Mouse (Mus musculus) thymus, adult 2 months (tissue): ENCODE data around the gene Gm49395. TPM values are rescaled to one million over a fixed set of nuclear protein-coding genes. Genes with fewer than 3 reads are reported as not detected.

Experiments used
- DNase-seq: peaks from one replicate; pipeline ENCODE4 v3.0.0; 2021
- H3K27ac ChIP-seq: fragments of 200-500 bp; 2 replicates; pipeline ENCODE4 v1.5.1; 2012; ENCODE audit warnings: low read length, control low read depth; ENCODE audit not compliant: control insufficient read depth, insufficient read depth
- H3K27me3 ChIP-seq: fragments of 200-500 bp; 2 replicates; pipeline ENCODE4 v1.6.1; 2012; ENCODE audit warnings: mild to moderate bottlenecking, low read length, moderate library complexity, mixed read lengths; ENCODE audit not compliant: control insufficient read depth, insufficient read depth
- H3K36me3 ChIP-seq: fragments of 200-500 bp; 2 replicates; pipeline ENCODE4 v1.6.1; 2012; ENCODE audit warnings: mild to moderate bottlenecking, low read length, moderate library complexity; ENCODE audit not compliant: control insufficient read depth, insufficient read depth
- H3K4me1 ChIP-seq: fragments of 200-500 bp; replicated peaks from 2 replicates; pipeline ENCODE4 v1.6.1; 2012; ENCODE audit warnings: low read length; ENCODE audit not compliant: control insufficient read depth, insufficient read depth
- H3K4me3 ChIP-seq: fragments of 200-500 bp; 2 replicates; pipeline ENCODE4 v1.5.1; 2012; ENCODE audit warnings: mild to moderate bottlenecking, low read length, control low read depth, moderate library complexity; ENCODE audit not compliant: control insufficient read depth, insufficient read depth
- CTCF ChIP-seq: fragments of 200-500 bp; IDR thresholded peaks from 2 replicates; pipeline ENCODE4 v1.5.1; 2012; ENCODE audit warnings: mild to moderate bottlenecking, control low read depth, low read length, moderate library complexity, borderline replicate concordance; ENCODE audit not compliant: control insufficient read depth, poor library complexity, insufficient read depth; ENCODE audit errors: extremely low read depth
- POLR2A ChIP-seq: fragments of 200-500 bp; IDR thresholded peaks from 2 replicates; pipeline ENCODE4 v1.6.1; 2012; ENCODE audit warnings: mild to moderate bottlenecking, low read length, control low read depth, moderate library complexity; ENCODE audit not compliant: control insufficient read depth, poor library complexity, insufficient read depth; ENCODE audit errors: extremely low read depth
- WGBS: fragments of 180-500 bp; shearing (Covaris S2); methylation state at CpG from one replicate; pipeline ENCODE4 v1.1.7; 2018; 5-methylcytosine and 5-hydroxymethylcytosine counted together
- polyA plus RNA-seq: library from polyadenylated mRNA; depleted of rRNA; stranded (reverse); fragments of >200 nt; gene quantifications from 2 replicates; pipeline ENCODE4 v1.2.3, GENCODE M21; 2012

The Gm49395 gene
- polyA plus RNA-seq, 1 experiment: 1.5 TPM

DNA sequence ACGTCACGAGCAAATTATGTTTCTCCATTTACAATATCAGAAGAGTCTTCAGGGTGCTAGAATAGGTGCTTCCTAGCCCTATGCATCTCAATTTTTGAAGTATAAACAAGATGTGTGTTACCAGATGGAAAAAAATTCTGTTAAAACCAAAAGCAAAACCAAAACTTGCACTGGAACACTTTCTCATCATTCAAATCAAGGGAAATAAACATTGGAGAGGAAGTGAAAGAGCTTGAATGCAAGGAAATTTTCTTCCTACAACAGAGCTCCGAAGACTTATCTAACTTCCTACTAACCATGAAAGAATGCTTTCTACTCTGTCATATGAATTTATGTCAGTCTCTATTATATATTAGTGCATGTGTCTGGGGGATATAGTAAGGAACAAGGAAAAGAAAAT, 35.0 kb upstream of the Gm49395 start:
- no peak for DNase-seq
- Histone ChIP-seq H3K27me3 (no peaks in the 10 kb centered on the region), H3K4me1 (no peaks in the 10 kb centered on the region), H3K27ac (no peak overlapping the region), H3K4me3 (no peak overlapping the region), H3K36me3 (no peaks in the 10 kb centered on the region)
- 68% methylated on average over 3 of the region's 3 CpGs for WGBS
- no peak for TF ChIP-seq POLR2A
- TF ChIP-seq CTCF: no peak

DNA sequence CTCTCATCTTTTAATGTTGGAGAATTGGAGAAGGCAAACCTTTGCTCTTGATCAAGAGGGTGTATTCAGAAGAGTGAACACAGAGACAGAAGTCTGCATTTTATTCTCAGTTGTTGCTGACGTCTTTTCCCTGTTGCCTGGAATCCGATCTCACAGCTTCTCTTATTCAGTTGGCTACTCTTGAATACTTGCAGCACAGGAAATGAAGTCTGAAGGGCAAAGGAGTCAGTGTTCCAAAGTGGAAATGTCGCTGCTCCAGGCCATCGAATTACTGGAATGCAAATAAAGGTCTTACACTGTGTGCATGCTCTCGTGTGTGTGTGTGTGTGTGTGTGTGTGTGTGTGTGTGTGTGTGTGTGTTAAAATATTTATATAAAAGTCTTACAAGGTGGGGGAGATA, 30.7 kb upstream of the Gm49395 start:
- Histone ChIP-seq H3K4me1 (no peaks in the 10 kb centered on the region), H3K27me3 (no peaks in the 10 kb centered on the region), H3K27ac (no peak overlapping the region), H3K4me3 (no peak overlapping the region), H3K36me3 (no peaks in the 10 kb centered on the region)
- TF ChIP-seq CTCF: no peak
- no peak for TF ChIP-seq POLR2A
- no peak for DNase-seq
- WGBS: 82% methylated on average over 5 of the region's 5 CpGs

DNA sequence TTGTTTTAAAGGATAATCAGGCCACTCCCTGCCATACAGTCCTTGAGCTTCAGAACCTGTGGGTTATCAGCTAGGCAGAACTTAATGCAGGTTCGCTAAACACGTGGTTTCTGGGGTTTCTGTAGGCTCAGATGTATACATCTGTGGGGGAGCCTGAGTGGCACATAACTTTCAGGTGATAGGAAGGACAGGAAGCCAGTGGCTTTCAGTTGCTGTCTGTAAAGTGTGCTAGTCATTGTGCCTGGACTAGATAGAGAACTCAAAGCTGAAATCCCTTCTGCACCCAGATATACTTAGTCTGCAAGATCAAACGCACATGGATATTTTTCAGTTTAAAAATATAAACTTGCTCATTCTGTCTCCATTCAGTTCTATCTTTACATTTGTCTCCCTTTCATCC, 29.7 kb upstream of the Gm49395 start:
- DNase-seq: no peak
- no peak overlapping the region for H3K4me3 ChIP-seq
- no peaks in the 10 kb centered on the region for H3K4me1 ChIP-seq
- TF ChIP-seq POLR2A (no peak), CTCF (no peak)
- no peaks in the 10 kb centered on the region for H3K36me3 ChIP-seq
- 5% methylated on average over 3 of the region's 3 CpGs for WGBS
- H3K27ac ChIP-seq: no peak overlapping the region
- no peaks in the 10 kb centered on the region for H3K27me3 ChIP-seq

GRCm38 (mm10) chr13:115130035-115130434, 28.3 kb upstream of the Gm49395 start:
- no peaks in the 10 kb centered on the region for H3K27me3 ChIP-seq
- no peaks in the 10 kb centered on the region for H3K4me1 ChIP-seq
- no peak for DNase-seq
- H3K27ac ChIP-seq: no peak overlapping the region
- H3K36me3 ChIP-seq: no peaks in the 10 kb centered on the region
- no peak overlapping the region for H3K4me3 ChIP-seq
- TF ChIP-seq CTCF (no peak), POLR2A (no peak)
- 41% methylated on average over 2 of the region's 2 CpGs for WGBS

DNA sequence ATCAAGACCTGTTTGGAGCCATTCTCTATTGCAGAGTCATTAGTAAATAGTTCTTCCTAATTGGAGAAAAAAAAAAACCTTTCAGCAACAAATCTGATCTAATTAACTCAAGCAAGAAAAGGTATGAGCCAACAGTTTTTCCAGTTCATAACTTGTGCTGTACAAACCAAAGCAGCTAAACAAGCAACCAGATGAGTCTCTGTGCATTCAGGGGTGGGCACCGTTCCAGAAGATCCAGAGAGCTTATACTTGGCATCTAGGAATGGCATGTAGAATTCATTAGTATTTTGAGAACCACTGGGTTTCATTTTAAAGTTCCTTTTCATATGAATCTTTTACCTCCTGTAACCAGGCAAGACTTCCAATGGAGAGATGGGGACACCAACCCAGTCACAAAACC, 26.1 kb upstream of the Gm49395 start:
- Histone ChIP-seq H3K27ac (no peak overlapping the region), H3K4me1 (no peaks in the 10 kb centered on the region), H3K27me3 (no peaks in the 10 kb centered on the region), H3K4me3 (no peak overlapping the region), H3K36me3 (no peaks in the 10 kb centered on the region)
- no peak for DNase-seq
- 98% methylated on average over 1 of the region's 1 CpGs for WGBS
- no peak for TF ChIP-seq POLR2A
- no peak for TF ChIP-seq CTCF

GRCm38 (mm10) chr13:115126534-115126933, 24.8 kb upstream of the Gm49395 start:
- no peak for TF ChIP-seq POLR2A
- no peaks in the 10 kb centered on the region for H3K4me1 ChIP-seq
- no peaks in the 10 kb centered on the region for H3K36me3 ChIP-seq
- no peaks in the 10 kb centered on the region for H3K27me3 ChIP-seq
- H3K27ac ChIP-seq: no peak overlapping the region
- H3K4me3 ChIP-seq: no peak overlapping the region
- no peak for DNase-seq
- WGBS: 97% methylated on average over 2 of the region's 2 CpGs

DNA sequence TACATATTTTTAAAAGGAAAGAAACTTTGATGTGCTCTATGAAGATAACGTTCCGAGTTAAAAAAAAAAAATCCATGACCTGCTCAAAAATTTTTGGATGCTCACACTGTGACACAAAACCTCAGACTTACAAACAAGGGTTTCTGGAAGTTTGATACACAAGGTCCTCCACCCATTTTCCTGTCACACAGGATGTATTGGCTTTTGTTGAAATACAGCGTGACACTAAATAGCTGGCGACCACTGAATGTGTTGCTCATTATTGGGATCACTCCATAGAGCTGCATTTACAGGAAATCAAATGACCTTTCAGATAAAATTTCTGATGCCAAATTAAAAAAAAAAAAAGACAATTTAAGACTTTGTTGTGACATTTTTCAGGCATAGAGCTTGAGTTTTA, 23.4 kb upstream of the Gm49395 start:
- no peak overlapping the region for H3K4me3 ChIP-seq
- H3K36me3 ChIP-seq: no peaks in the 10 kb centered on the region
- TF ChIP-seq CTCF (no peak), POLR2A (no peak)
- no peak overlapping the region for H3K27ac ChIP-seq
- no peak for DNase-seq
- no peaks in the 10 kb centered on the region for H3K4me1 ChIP-seq
- H3K27me3 ChIP-seq: no peaks in the 10 kb centered on the region
- 95% methylated on average over 4 of the region's 4 CpGs for WGBS
